Mouse (Mus musculus): ENCODE data around the gene Gm42791.
A peak's percentile ranks its signal among the peaks of the same experiment; 100 is the strongest.

Gene Gm42791

DNA sequence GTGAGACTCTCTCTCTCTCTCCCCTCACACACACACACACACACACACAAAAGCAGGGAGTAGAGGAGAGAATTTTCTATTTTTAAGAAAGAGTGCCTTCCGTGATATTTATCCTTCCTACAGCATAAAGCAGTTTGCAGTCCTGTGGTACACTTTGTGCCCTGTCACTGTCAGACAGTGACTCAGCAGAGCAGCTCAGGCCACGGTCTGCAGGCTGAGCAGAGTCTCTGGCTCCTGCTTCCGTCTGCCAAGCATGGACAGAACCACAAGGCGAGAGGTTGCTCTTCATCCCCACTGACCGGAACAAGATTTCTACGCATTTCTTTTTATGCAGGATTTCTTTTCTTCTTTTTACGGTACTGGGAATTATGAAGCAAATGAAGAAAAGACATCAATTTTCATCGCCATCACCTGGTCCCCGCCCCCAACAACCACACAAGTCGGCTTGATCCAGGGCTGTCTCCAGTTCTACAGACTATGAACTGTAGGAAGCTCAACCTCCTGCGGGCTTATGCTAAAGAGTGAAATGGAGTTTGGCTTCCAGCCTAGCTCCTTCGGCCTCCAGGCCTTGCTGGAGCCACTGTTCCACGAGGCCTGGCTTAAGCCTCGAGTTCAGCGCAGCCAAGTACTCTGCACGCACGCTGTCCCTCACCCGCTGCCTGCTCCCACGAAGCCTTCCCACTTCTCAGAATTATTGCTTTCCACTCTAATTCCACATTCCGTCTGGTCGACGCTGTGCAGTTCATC, 40.5 kb downstream of the Gm42791 start:
- peak; percentile 42 for DNase-seq (ENCODE audit: low read depth, low spot score)

DNA sequence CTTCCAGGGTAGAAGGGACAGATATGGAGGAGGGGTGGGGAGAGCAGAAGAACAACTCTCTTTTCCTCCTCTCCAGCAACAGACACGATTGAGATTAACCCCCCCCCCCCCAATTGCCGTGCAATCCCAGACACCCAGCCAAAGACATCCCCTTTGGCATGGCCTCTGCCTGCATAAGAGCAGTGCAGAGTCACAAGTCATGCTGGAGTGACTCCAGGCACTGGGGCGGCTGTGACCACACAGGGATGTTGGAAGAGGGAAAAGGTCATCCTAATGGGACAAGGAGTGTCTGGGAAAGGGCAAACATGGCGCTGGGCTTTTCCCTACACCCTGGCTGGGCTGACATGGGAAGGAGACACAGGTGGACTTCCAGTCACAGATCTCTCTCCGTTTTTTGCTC, 41.8 kb downstream of the Gm42791 start:
- peak; percentile 61 for DNase-seq (ENCODE audit: low read depth, low spot score)

DNA sequence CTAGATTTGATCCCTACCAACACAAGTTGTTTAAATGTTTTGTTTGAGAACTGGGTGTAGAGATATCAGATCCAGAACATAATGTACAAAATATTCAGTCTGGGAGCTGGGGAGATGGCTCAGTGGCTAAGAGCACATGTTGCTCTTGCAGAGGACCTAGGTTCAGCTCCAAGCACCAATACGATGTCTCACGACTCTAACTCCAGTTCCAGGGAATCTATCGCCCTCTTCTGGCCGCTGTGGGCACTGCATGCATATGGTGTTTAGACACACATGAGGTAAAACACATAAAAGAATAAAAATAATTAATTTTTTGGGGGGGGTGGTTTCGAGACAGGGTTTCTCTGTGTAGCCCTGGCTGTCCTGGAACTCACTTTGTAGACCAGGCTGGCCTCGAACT, 42.5 kb downstream of the Gm42791 start:
- peak; percentile 66 for DNase-seq (ENCODE audit: low read depth, low spot score)

DNA sequence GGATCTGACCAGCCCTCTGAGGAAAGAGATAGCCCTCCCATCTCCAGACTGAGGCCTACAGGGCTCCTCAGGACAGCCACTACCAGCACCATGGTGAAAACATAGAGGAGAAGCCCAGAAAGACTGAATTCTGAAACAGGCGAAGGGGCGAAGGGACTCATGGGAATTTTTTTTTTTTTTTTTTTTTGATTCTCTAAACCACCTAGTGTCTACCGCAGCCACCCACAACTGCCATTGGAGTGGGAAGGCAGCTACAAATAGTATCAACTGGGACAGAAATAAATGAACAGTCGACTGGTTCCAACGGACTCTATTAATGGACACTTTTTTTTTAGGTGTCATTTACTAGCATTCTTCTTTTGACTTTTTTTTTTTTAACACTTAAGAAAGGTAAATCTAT, 43.6 kb downstream of the Gm42791 start:
- no peak for DNase-seq (ENCODE audit: low read depth, low spot score)

DNA sequence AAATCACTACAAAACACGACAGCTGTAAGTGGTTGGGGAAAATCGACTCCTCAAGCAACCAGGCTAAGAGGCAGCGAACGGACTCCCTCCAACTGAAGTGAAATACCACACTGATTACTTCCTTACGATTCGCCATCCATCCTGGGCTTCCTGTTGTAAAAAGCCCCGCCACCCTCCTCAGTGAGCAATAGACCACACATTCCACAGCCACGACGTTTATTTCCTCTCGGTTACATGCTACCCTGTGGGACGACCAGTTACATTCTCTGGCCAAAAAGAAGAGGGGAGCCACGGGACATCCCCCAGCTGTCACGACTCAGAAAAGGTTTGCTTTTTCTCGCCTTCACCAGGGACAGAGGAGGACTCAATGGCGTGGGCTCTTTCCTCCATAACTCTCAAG, 44.9 kb downstream of the Gm42791 start:
- peak; percentile 91 for DNase-seq (ENCODE audit: low read depth, low spot score)

DNA sequence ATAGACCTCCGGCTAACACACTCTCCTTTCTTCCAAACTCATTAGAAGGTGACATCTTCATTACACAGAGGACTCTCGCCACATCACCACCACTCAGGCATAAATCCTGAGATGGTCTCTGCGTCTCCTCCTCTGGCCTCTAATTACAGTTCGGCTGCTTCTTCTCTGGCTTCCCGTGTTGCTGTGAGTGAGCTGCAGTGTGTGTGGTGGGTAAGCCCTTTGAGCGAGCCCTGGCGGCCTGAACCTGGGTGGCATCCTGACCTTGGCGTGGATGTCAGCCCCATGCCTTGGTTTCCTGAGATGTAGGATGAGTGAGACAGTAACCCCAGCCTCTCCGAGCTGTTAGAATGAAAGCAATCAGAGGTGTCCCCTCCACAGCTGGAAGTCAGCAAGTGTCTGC, 46.4 kb downstream of the Gm42791 start:
- no peak for DNase-seq (ENCODE audit: low read depth, low spot score)

DNA sequence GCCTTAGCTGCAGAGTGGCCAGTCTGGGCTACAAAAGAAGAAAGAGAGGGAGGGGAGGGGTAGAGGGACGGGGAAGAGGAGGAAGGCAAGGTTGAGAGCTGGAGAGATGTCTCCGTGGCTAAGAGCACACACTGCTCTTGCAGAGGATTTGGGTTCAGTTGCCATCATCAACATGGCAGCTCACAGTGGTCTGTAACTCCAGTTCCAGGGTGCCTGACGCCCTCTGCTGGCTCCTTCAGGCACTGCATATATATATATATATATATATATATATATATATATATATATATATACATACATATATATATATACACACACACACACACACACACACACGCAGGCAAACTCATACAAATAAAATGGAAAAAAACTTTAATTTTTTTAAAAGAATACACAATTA, 47.5 kb downstream of the Gm42791 start:
- DNase-seq (ENCODE audit: low read depth, low spot score) = no peak

DNA sequence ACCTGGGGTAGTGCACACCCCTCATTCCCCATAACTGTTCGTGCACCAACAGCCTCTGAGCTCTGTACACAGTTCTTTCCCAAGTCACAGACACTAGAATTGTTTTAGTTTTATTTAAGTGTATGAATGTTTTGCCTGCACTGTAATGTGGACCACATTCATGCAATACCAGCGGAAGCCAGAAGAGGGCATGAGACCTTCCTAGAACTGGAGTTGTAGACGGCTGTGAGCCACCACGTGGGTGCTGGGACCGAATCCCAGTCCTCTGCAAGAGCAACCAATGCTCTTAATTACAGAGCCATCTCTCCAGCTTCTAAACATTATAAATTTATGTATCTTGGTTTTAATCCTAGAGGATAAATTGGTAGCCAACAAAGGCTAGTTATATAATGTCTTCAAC, 48.2 kb downstream of the Gm42791 start:
- peak; percentile 52 for DNase-seq (ENCODE audit: low read depth, low spot score)

DNA sequence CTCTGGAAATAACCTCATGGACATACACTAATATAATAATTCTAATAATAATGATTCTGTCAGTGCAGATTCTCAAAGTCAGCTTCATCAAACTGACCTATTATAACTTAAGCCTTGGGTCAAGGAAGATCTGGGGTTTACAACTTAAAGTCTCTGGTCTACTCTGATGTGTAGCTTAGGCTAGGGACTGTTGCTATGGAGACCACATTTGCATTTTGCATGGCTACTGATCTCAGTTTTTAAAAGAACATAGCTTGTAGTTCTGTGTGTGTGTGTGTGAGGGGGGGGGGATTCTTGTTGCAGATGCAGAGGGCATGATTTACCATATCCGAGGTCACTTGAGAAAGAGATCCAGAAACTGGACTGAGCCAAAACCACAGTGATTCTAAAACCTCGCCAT, 49.2 kb downstream of the Gm42791 start:
- no peak for DNase-seq (ENCODE audit: low read depth, low spot score)

DNA sequence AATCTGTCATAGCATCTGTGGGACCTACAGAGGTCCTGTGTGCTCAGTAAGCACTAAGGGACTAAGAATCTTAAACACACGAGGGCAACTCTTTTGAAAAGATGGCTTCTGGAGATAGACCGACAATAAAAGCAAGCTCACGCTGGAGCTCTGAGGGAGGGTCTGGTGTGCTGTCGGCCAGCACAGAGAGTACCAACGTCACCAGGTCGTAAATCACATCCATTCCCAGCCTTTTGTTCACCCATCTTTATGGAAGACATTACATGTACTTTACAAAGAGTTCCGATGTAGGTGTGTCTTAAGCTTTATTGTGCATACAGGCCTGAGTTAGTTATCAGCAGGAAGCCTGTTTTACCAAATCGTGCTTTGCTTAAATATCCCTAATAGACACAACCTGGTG, 50.9 kb downstream of the Gm42791 start:
- no peak for DNase-seq (ENCODE audit: low read depth, low spot score)

DNA sequence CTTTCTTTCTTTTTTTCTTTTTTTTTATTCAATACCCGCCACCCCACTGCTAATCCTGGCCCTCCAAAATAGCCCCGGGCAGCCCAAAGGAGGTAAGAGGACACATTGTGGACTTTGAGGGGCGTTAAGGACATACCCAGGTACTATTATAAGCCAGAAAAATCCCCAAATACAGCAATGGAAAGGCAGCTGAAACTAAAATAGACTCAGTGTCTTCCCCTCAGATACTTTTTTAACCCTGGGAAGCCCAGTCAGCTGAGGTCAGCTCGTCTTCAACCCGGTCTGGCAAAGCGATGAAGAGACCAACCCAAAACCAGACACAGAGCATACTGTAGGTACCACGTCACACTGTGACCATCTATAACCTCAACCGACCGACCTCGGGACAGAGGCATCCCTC, 51.5 kb downstream of the Gm42791 start:
- no peak for DNase-seq (ENCODE audit: low read depth, low spot score)

DNA sequence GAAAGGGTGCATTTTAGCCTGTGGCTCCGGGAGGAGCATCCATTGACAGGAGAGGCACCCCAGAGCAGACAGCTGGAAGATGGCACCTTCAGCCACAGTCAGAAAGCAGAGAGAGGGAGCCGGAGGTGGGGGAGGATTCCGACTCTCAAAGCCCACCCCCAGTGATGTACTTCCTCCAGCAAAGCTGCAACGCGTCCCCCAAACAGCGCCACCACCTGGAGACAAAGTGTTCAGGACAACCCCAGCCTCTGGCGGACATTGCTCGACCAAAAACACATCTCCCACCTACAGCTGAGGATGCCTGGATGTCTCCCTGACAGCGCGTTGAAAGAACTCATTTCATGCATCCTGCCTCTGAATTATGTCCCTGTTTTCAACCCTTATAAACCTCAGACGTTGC, 52.0 kb downstream of the Gm42791 start:
- no peak for DNase-seq (ENCODE audit: low read depth, low spot score)

DNA sequence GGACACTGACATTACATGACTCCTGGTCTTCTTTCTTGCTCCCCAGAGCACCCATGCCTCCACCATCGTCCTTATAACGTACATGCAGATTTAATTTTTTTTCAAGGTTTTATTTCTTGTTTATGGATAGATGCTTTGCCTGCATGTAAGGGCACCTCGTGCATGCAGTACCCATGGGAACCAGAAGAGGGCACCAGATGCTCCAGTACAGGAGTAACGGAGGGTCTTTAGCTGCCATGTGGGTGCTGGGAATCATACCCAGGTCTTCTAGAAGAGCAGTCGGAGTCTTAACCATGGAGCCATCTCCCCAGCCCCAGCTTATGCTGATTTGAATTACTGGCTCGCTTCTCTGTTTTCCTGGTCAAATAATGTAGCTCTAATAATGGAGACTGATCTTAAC, 52.6 kb downstream of the Gm42791 start:
- no peak for DNase-seq (ENCODE audit: low read depth, low spot score)

DNA sequence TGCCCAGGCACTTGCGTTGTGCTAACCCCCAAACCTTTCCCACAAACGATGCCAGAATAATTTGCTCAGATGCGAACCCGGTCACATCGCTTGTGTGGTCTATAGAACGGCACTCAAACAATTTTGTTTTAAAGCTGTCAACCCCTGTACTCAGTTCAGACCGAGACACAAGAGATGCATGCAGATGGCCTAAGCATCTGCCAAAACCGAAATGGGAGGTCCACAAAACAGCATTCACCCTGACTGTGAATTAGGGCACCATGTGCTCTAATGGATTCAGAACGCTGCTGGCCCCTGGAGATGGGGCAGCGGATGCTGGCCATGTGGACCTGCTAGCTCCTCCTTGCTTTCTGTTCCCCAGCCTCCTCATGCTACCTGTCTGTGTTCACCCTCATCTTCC, 53.1 kb downstream of the Gm42791 start:
- DNase-seq (ENCODE audit: low read depth, low spot score) = no peak

DNA sequence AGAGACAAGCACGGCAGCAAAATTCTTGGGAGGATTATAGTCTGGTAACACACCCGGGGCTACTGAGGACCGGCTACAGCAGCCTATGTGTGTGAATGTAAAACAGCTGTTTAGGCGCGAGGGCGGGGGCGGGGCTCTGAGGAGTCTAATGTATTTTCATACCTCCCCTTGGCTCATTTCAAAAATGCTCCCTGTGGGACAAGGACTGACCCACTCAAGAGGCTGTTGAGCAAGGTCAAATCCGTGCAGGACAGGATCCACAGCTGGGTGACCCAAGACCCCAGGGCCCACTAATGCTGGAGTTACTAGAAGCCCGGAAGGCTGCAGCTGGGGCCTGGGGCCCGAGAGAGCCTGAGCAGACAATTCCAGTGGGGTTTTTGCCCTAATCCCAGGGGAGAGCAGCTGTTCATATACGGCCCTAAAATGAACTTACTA, 55.0 kb downstream of the Gm42791 start:
- DNase-seq (ENCODE audit: low read depth, low spot score) = no peak

DNA sequence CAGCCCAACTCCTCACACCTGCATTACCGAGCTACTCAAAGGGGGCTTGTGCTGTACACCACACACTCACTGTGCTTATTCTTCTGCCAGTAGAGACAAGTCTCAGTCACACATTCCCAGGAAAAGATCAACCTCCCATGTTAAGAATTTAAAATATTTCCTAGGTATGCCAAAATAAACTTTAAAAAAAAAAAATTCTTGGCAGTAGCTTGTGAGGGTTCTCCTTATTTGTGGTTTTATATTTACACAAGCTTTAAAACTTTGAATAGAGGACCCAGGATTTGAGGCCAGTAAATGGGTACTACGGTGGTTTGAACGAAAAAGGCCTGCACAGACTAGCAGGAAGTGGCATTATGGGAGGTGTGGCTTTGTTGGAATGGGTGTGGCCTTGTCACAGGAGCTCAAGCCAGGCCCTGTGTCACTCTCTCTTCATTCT, 58.4 kb downstream of the Gm42791 start:
- DNase-seq (ENCODE audit: low read depth, low spot score) = peak; percentile 77

DNA sequence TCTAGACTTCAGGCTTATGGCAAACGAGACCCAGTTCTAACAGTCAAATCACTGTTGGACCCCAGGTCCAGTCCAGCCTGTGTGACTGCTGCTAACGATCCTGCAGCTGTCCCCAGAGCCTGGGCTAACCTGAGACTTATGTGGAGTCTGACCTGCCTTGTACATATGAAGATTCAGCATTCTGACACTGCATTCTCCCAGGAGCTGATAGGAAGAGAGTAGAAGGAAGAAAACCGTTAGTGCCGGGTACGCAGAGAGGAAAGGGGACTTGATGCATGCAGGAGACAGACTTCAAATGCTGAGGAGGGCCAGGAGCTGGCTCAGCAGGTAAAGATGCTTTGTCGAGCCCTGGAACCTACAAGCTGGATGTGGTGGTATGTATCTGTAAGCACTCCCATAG, 59.1 kb downstream of the Gm42791 start:
- no peak for DNase-seq (ENCODE audit: low read depth, low spot score)

DNA sequence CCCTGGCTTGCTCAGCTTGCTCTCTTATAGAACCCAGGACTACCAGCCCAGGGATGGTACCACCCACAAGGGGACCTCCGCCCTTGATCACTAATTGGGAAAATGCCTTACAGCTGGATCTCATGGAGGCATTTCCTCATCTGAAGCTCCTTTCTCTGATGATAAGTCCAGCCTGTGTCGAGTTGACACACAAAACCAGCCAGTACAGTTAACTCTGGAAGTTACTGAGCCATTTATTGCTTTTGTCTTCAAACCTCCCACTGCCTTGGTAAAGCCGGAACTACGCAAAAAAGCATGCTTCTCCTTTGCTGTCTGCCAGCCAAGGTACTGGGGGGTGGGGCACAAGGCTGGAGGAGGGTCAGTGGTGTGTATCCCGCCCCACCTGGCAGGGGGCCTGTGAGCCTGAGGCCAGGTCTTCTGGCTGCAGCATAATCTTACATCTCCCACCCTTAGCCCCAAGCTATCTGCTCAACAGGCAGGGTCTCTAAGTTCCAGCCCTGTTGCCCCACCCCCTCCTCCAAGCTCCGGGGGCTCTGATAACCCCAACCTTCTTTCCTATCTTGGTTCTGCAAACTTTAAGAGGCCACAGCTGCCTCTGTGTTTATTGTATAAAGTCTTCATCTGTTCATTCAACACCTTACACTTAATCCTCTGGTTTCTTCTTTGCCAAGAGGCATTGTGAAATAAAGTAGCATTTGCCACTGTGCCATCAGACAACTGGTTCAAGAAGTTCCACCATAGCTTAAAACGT, 59.7 kb downstream of the Gm42791 start:
- DNase-seq (ENCODE audit: low read depth, low spot score) = no peak

DNA sequence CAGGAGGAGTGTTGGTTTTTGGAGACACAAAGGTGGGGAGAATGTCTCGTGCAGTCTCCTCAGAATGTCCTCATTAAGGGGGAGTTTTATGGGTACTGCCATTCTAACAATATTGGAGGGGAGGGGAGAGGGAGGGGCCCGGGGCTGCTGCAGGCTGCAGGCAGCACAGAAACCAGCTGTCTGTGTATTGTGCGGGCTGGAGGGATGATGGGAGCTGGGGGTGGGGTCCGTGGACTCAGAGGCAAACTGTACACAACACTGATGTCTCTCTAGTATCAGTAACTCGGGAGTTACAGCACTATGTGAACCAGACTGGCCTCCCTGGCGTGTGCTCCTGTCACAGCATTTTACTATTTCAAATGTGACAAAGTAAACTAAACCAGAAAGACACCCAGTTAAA, 60.5 kb downstream of the Gm42791 start:
- DNase-seq (ENCODE audit: low read depth, low spot score) = no peak

DNA sequence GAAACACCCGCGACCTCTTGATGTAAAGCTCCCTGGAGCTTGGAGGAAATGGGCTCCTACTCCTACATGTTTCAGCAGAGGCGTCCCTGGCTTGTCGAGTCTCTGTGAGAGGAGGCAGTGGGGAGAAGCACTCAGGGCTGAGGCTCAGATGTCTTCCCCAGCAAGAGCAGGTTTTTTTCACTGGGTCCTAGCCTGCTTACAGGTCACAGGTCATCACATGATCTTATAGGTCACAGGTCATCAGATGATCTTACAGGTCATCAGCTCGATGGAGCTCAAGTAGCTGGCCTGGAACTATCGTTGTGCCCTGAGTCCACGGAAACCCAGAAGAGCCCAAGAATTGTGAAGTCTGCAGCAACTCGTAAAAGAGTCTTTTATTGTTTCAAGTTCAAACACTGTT, 61.2 kb downstream of the Gm42791 start:
- no peak for DNase-seq (ENCODE audit: low read depth, low spot score)

DNA sequence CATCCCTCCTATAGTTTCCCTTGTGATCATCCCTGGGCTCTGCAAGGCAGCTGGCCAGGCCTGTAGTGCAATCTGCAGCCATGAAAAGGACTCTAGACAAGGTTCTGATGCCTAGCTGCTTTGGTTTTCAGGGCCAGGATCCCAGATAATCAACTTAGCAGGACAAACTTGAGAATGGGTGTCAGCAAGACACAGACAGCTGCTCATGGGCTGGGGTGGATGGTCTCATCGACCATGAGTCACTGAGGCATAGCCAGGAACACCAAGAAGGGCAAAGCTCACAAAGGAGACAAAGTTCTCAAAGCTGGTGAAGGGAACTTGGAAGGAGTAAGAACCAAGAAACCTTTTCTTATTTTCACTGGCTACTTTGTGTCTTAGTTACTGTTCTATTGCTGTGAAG, 63.6 kb downstream of the Gm42791 start:
- no peak for DNase-seq (ENCODE audit: low read depth, low spot score)

DNA sequence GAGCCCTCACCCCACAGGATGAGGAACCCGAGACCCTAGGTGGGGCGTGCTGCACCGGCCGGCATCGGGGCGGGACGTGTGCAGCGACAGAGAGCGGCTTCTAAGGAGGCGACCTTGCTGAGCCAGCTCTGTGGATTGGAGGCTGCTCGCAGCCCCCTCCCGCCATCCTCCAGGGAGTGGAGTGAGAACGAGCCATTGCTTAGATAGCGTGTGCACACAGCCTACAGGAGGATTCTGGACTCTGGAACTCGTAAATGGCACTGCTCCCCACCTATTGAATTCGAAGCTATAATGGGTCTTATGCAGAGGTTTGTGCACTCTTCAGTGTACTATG, 65.9 kb downstream of the Gm42791 start, which contains the start of gene Katnal1:
Katnal1 (minus strand) TSS at position 205 of the 334 bp plus-strand sequence.
- DNase-seq (ENCODE audit: low read depth, low spot score) = no peak

DNA sequence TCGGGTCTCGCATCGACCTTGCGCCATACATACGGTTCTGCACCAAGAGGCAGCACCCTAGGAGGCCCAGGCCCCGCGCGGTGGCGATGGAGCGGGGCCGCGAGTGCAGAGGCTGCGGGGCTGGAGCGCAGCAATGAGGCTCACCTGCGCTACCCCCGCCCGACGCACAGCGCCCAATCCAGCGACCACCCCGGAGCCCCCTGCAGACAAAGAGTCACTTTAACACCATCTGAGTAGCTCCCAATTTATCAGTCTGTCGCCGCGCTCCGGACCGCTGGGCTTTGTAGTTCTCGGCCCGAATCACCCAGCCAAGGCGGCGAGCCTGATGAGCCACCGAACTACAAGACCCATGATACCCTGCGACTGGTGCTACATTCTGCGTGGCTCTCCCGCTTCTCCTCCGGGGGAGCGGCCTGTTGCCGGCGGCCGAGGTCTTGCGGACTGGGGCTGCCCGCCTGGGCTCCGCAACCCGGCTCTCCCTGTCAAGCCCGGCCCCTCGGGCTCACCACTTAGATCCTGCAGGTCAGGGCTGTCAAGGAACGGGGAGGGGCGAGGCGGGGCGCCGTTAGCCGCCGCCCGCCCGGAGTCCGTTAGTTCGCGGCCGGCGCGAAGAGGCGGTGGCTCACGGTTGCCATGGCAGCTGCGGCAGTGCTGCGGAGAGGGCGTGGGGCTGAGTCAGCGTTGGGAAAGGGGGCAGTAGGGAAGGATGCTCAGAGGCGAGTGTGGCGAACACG, 66.4 kb downstream of the Gm42791 start:
- DNase-seq (ENCODE audit: low read depth, low spot score) = peak; percentile 98
